ENCODE assay signal across 8 mouse cellular contexts in genomic region chr4:136602568-136602967, GRCm38 (mm10). TPM values are rescaled to one million over a fixed set of nuclear protein-coding genes. Genes with fewer than 3 reads are reported as not detected.
DNase-seq lines count a peak whose midpoint lies in the region; ATAC-seq lines count a peak whose summit lies in the region.

TSS of gene Kdm1a (minus strand) at chr4:136602723.

- peak within 1 kb of the TSS; percentile 99 for H3K9ac ChIP-seq in intestine, embryonic 14.5 days (ENCODE audit: low read length)

- peak; percentile 95 to 98 for DNase-seq in adrenal gland, adult 18-20 months (ENCODE audit: low spot score in 2 of 2)
- peak; percentile 97 for DNase-seq in embryo, embryonic 11 days
- DNase-seq in gastrocnemius, postnatal 25 days, result peak; percentile 92
- DNase-seq in intestine, embryonic 14.5 days (ENCODE audit: low spot score), result peak; percentile 99
- DNase-seq in left cerebral cortex, postnatal 14 days (ENCODE audit: low spot score in 2 of 2), result peak; percentile 96 to 97
- DNase-seq in mesoderm, embryonic 11.5 days (ENCODE audit: low read depth, low spot score), result peak; percentile 97
- DNase-seq in right cerebral cortex, postnatal 36 days (ENCODE audit: low spot score in 2 of 2), result peak; percentile 88 to 91
- DNase-seq in yolk sac, embryonic 10.5 days (ENCODE audit: low spot score), result peak; percentile 92

- peak within 1 kb of the TSS; percentile 76 for H3K4me2 ChIP-seq in intestine, embryonic 14.5 days (ENCODE audit: low read length)

- peak; percentile 93 for ATAC-seq in intestine, embryonic 14.5 days (replicated peaks; ENCODE audit: low FRiP score, low TSS enrichment, low read depth)

- intact Hi-C loops in left cerebral cortex, postnatal 14 days (cut with DNase I), result no loop called here

- H3K4me3 ChIP-seq in intestine, embryonic 14.5 days (ENCODE audit: low read depth, low read length), result peak within 1 kb of the TSS; percentile 85

- 0% methylated on average over 31 of the region's 45 CpGs for WGBS in intestine, embryonic 14.5 days

- H3K9me3 ChIP-seq in intestine, embryonic 14.5 days (ENCODE audit: control insufficient read depth, low read length), result no peaks in the 10 kb centered on the region

- H3K27me3 ChIP-seq in intestine, embryonic 14.5 days (replicated peaks; ENCODE audit: control insufficient read depth, insufficient read depth, low read length), result no peaks in the 10 kb centered on the region

- H3K36me3 ChIP-seq in intestine, embryonic 14.5 days (ENCODE audit: control insufficient read depth, insufficient read depth, low read length), result no peaks in the 10 kb centered on the region

- peak within 1 kb of the TSS; percentile 89 for H3K27ac ChIP-seq in intestine, embryonic 14.5 days (ENCODE audit: low read depth)

- H3K4me1 ChIP-seq in intestine, embryonic 14.5 days (replicated peaks; ENCODE audit: control insufficient read depth, insufficient read depth, low read length), result peaks cover 11% of the 10 kb centered on the region

RNA-seq across cellular contexts. Expression of gene Kdm1a, which starts in this region (rescaled TPM):
- 10 to 100 TPM; 36.2 to 36.6 TPM for total RNA-seq in adrenal gland, adult 18-20 months (2021)
- 10 to 100 TPM; 16.8 to 18.0 TPM for total RNA-seq in gastrocnemius, postnatal 25 days (2021)
- 52.8 and 54.8 TPM in 2 replicates for polyA plus RNA-seq in intestine, embryonic 14.5 days (2014; fragmentation: Nextera tagmentation; extraction: Ambion mirVana)
- 100 to 1,000 TPM; 104 to 105 TPM for total RNA-seq in left cerebral cortex, postnatal 14 days (2021)

Comparison
In these comparisons a context has a peak if more than half of its experiments do, and no peak if none do; other contexts are left out.
1. Peak in every context shown above with its lines: DNase-seq, ATAC-seq, H3K4me3 ChIP-seq and H3K27ac ChIP-seq.